Mouse (Mus musculus) hindbrain, embryonic 15.5 days (tissue): Measurements from ENCODE around the gene Pcyt1b. TPM values are rescaled to one million over a fixed set of nuclear protein-coding genes. Genes with fewer than 3 reads are reported as not detected.
A peak's percentile ranks its signal among the peaks of the same experiment; 100 is the strongest.

ENCODE experiments used
- ATAC-seq: fragments of 200-750 bp; cut with Nextera tagmentation; 2 replicates; pipeline ENCODE4 v1.8.0; 2017; ENCODE audit warnings: low read depth, moderate number of reproducible peaks, moderate TSS enrichment; ENCODE audit not compliant: low FRiP score
- H3K27ac ChIP-seq: fragments of 300-500 bp; sonication (generic); replicated peaks from 2 replicates; pipeline ENCODE4 v1.5.1; 2015; ENCODE audit warnings: mild to moderate bottlenecking, inconsistent platforms
- H3K27me3 ChIP-seq: fragments of 300-500 bp; sonication (generic); 2 replicates; pipeline ENCODE4 v1.6.1; 2015; ENCODE audit warnings: control low read depth, inconsistent platforms
- H3K36me3 ChIP-seq: fragments of 300-500 bp; sonication (generic); 2 replicates; pipeline ENCODE4 v1.6.1; 2015; ENCODE audit warnings: control low read depth, inconsistent platforms
- H3K4me1 ChIP-seq: fragments of 300-500 bp; sonication (generic); replicated peaks from 2 replicates; pipeline ENCODE4 v1.6.1; 2015; ENCODE audit warnings: control low read depth, inconsistent platforms
- H3K4me2 ChIP-seq: fragments of 300-500 bp; sonication (generic); 2 replicates; pipeline ENCODE4 v1.6.1; 2015; ENCODE audit warnings: moderate library complexity, mild to moderate bottlenecking, inconsistent platforms
- H3K4me3 ChIP-seq: fragments of 300-500 bp; sonication (generic); 2 replicates; pipeline ENCODE4 v1.5.1; 2015; ENCODE audit warnings: mild to moderate bottlenecking, inconsistent platforms
- H3K9ac ChIP-seq: fragments of 300-500 bp; sonication (generic); 2 replicates; pipeline ENCODE4 v1.6.1; 2015; ENCODE audit warnings: inconsistent platforms
- H3K9me3 ChIP-seq: fragments of 300-500 bp; sonication (generic); 2 replicates; pipeline ENCODE4 v1.6.1; 2016; ENCODE audit warnings: control low read depth, inconsistent platforms
- WGBS: fragments of 180-500 bp; shearing (Covaris S2); methylation state at CpG from one replicate; pipeline ENCODE4 v1.1.7; 2015; 5-methylcytosine and 5-hydroxymethylcytosine counted together
- polyA plus RNA-seq: library from polyadenylated mRNA; unstranded; fragments of >200 nt; fragmentation: Nextera tagmentation; extraction: Ambion mirVana; gene quantifications from 2 replicates; pipeline ENCODE4 v1.2.1, GENCODE M21; 2015

The Pcyt1b gene
- 23.1 and 23.9 TPM in 2 replicates for polyA plus RNA-seq

DNA sequence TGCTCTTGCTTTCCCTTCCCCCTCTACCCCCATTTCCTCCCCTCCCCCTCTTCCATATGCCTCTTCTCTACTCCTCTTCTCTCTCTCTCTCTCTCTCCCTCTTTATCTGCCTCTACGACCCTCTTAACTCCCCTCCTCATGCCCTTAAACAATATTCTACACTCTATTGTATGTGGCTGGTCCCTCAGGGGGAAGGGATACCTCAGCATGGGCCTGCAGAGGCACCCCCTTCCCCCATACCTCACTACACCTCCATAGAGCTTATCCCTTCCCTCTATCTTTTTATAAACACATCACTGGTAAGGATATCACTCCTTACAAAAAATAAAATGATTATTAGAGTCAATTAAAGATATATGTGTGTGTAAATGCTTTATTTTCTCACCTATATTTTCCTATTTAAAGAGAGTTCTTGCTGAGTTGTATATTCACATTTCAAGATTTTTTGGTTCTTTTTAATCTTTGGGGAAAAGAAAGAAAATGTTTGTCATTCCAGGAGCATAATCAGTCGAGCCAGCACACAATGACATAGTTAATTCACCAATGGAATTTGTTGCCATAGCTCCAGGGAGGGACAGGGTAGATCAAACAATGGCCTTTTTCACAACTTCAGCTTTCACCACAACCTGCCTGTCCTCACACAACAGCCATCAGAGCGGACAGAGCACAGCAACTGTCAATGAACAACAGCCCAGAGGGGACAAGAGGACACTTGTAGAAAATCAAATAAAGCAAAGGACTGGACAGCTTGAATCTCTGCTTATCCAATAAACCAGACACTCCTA lies at the start of gene Pcyt1b:
Gene Pcyt1b (plus strand): TSS at position 646 of the 785 bp plus-strand sequence.
- no peak within 1 kb of the TSS for H3K4me3 ChIP-seq
- H3K4me1 ChIP-seq: no peaks in the 10 kb centered on the region
- no peaks in the 10 kb centered on the region for H3K36me3 ChIP-seq
- no peaks in the 10 kb centered on the region for H3K27me3 ChIP-seq
- 25% methylated on average over 3 of the region's 3 CpGs for WGBS
- no peak within 1 kb of the TSS for H3K4me2 ChIP-seq
- H3K9ac ChIP-seq: no peak within 1 kb of the TSS
- ATAC-seq: no peak
- no peak within 1 kb of the TSS for H3K27ac ChIP-seq
- no peaks in the 10 kb centered on the region for H3K9me3 ChIP-seq

- H3K27me3 ChIP-seq: no peaks in the 10 kb centered on the region
- H3K9ac ChIP-seq: no peak overlapping the region
- H3K27ac ChIP-seq: no peak overlapping the region
- H3K9me3 ChIP-seq: no peaks in the 10 kb centered on the region
- no peak overlapping the region for H3K4me3 ChIP-seq
- H3K4me2 ChIP-seq: 0 out of 2 replicates have a peak overlapping the region, but pooled peaks have one; percentile 13
- ATAC-seq: no peak
- H3K36me3 ChIP-seq: no peaks in the 10 kb centered on the region
- no peaks in the 10 kb centered on the region; the same call in 1 of the 2 replicates for H3K4me1 ChIP-seq
- WGBS: 61% methylated on average over 1 of the region's 1 CpGs
These were observed 24.4 kb upstream of the Pcyt1b start for GRCm38 (mm10) chrX:93630256-93630655.

GRCm38 (mm10) chrX:93631657-93632449 lies 22.8 kb upstream of the Pcyt1b start, which contains the start of gene Pola1:
Gene Pola1, minus strand, starts transcription at chrX:93632155.
- Histone ChIP-seq H3K36me3 (no peaks in the 10 kb centered on the region), H3K27me3 (no peaks in the 10 kb centered on the region), H3K4me2 (peak within 1 kb of the TSS; percentile 61), H3K4me1 (no peaks in the 10 kb centered on the region; the same call in 1 of the 2 replicates), H3K27ac (peak within 1 kb of the TSS; percentile 69), H3K4me3 (peak within 1 kb of the TSS; percentile 53), H3K9me3 (no peaks in the 10 kb centered on the region), H3K9ac (peak within 1 kb of the TSS; percentile 43)
- ATAC-seq: peak; percentile 99
- 22% methylated on average over 52 of the region's 53 CpGs for WGBS

DNA sequence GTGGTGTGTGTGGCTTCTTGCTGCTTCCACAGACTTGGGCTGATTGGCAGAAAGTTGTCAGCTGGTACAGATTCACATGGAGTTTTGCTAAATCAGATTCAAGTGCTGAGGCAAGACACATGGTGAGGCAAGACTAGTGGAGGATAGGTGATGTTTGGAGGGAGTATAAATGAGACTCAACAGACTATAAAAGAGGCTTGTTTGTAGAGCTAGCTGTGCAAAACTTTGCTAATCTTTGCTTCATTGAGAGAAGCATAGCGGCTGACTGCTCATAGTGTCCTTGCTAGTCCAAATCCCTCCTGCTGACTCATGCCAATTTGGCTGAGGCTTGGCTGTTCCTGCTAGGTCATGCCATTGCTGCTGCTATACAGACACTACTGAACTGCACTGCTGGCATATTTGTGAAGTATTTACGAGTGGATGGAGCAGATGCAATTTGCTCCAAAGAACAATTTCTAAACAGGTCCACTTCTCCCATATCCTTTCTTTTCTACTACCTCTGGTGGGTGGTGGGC lies 19.7 kb upstream of the Pcyt1b start:
- H3K9ac ChIP-seq: no peak overlapping the region
- no peaks in the 10 kb centered on the region for H3K9me3 ChIP-seq
- H3K4me1 ChIP-seq: no peaks in the 10 kb centered on the region; the same call in 1 of the 2 replicates
- H3K27me3 ChIP-seq: no peaks in the 10 kb centered on the region
- H3K4me3 ChIP-seq: no peak overlapping the region
- no peaks in the 10 kb centered on the region for H3K36me3 ChIP-seq
- 80% methylated on average over 2 of the region's 2 CpGs for WGBS
- H3K4me2 ChIP-seq: no peak overlapping the region
- H3K27ac ChIP-seq: no peak overlapping the region
- no peak for ATAC-seq

DNA sequence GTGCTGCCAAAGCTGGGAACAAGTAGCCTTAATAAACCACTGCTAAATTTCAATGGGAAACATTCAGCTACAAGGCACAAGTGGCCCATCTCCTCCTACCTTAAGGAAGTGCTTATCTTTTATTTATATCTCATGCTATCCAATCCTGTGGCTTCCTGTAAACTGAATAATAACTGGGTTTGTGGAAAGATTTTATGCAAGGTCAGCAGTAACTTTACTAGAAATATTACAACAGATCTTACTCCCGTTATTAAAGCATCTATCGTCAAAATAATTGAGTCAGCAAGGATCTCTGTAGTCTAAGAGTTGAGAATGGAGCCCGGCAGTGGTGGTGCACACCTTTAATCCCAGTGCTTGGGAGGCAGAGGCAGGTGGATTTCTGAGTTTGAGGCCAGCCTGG lies 11.1 kb upstream of the Pcyt1b start:
- Histone ChIP-seq H3K4me2 (no peak overlapping the region), H3K27ac (no peak overlapping the region), H3K4me1 (no peaks in the 10 kb centered on the region), H3K9me3 (no peaks in the 10 kb centered on the region), H3K27me3 (no peaks in the 10 kb centered on the region), H3K4me3 (no peak overlapping the region), H3K36me3 (no peaks in the 10 kb centered on the region), H3K9ac (no peak overlapping the region)
- WGBS: 93% methylated on average over 3 of the region's 3 CpGs
- ATAC-seq: no peak

DNA sequence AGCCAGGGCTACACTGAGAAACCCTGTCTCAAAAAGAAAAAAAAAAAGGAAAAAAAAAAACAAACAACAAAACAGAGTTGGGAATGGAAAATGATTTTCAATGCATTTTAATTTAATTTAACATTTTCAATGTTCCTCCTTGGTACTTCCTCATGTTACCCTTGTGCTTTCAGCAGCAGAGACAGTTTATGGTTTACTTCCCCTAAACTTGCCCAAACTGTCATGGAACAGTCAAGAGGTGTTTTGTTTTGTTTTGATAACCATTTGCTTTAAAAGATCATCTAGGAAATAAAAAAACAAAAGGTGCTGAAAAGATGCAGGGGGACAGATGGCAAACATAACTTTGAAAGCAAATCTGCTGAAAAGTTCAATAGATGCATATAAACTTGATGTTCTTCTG lies 10.6 kb upstream of the Pcyt1b start:
- Histone ChIP-seq H3K4me3 (no peak overlapping the region), H3K36me3 (no peaks in the 10 kb centered on the region), H3K4me2 (no peak overlapping the region), H3K9me3 (no peaks in the 10 kb centered on the region), H3K27me3 (no peaks in the 10 kb centered on the region), H3K9ac (no peak overlapping the region), H3K27ac (no peak overlapping the region), H3K4me1 (no peaks in the 10 kb centered on the region)
- no peak for ATAC-seq

- no peak overlapping the region for H3K4me3 ChIP-seq
- ATAC-seq: no peak
- 91% methylated on average over 2 of the region's 2 CpGs for WGBS
These were observed 3.9 kb upstream of the Pcyt1b start for GRCm38 (mm10) chrX:93650738-93651137.

GRCm38 (mm10) chrX:93655153-93655552 lies 490 bp downstream of the Pcyt1b start:
- Histone ChIP-seq H3K4me2 (no peak overlapping the region), H3K4me1 (no peaks in the 10 kb centered on the region), H3K4me3 (no peak overlapping the region), H3K9ac (no peak overlapping the region), H3K27ac (no peak overlapping the region), H3K27me3 (no peaks in the 10 kb centered on the region), H3K36me3 (no peaks in the 10 kb centered on the region), H3K9me3 (no peaks in the 10 kb centered on the region)
- ATAC-seq: no peak
- 77% methylated on average over 5 of the region's 5 CpGs for WGBS

More at GRCm38 (mm10) chrX:93650738-93651137, 3.9 kb upstream of the Pcyt1b start:
- Histone ChIP-seq H3K4me1 (no peaks in the 10 kb centered on the region), H3K36me3 (no peaks in the 10 kb centered on the region), H3K9ac (no peak overlapping the region), H3K9me3 (no peaks in the 10 kb centered on the region), H3K27me3 (no peaks in the 10 kb centered on the region), H3K4me2 (no peak overlapping the region), H3K27ac (no peak overlapping the region)

- ATAC-seq: no peak
- no peaks in the 10 kb centered on the region for H3K4me1 ChIP-seq
- no peak overlapping the region for H3K27ac ChIP-seq
- H3K4me3 ChIP-seq: no peak overlapping the region
- H3K36me3 ChIP-seq: no peaks in the 10 kb centered on the region
- H3K4me2 ChIP-seq: no peak overlapping the region
- 90% methylated on average over 5 of the region's 5 CpGs for WGBS
- H3K9me3 ChIP-seq: no peaks in the 10 kb centered on the region
- H3K9ac ChIP-seq: no peak overlapping the region
- no peaks in the 10 kb centered on the region for H3K27me3 ChIP-seq
These were observed 9.4 kb downstream of the Pcyt1b start for GRCm38 (mm10) chrX:93663919-93664586.

DNA sequence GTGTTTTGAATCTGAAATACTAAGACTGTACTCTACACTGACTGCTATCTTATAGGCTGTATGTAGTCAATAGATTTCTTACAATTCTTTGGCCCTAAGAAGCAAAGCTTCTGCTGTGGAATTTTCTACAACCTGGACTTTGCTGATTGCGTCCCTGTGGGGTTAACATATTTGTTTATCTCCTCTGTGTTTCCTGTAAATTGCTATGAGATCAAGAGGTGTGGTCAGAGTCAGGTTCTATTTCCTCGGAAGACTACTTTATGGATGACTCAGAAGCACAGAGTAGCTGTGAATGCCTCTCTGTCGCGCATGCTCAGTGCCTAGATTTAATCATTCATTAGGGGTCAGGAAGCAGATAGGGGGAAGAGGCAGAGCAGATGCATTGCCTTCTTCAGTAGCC lies 10.1 kb downstream of the Pcyt1b start:
- no peak for ATAC-seq
- Histone ChIP-seq H3K9ac (no peak overlapping the region), H3K27ac (no peak overlapping the region), H3K9me3 (no peaks in the 10 kb centered on the region), H3K4me1 (no peaks in the 10 kb centered on the region), H3K4me3 (no peak overlapping the region), H3K36me3 (no peaks in the 10 kb centered on the region), H3K27me3 (no peaks in the 10 kb centered on the region), H3K4me2 (no peak overlapping the region)
- WGBS: 81% methylated on average over 4 of the region's 4 CpGs

GRCm38 (mm10) chrX:93674432-93674831 lies 19.8 kb downstream of the Pcyt1b start:
- Histone ChIP-seq H3K9ac (0 out of 2 replicates have a peak overlapping the region, but pooled peaks have one; percentile 16), H3K27ac (peak overlapping the region; percentile 92), H3K27me3 (no peaks in the 10 kb centered on the region), H3K4me3 (peak overlapping the region; percentile 41), H3K4me2 (peak overlapping the region; percentile 56), H3K4me1 (peaks cover 3% of the 10 kb centered on the region; the same call in 1 of the 2 replicates), H3K36me3 (no peaks in the 10 kb centered on the region), H3K9me3 (no peaks in the 10 kb centered on the region)
- peak; percentile 39; the same call in 1 of the 2 replicates for ATAC-seq
- WGBS: 46% methylated on average over 3 of the region's 3 CpGs
